Mouse (Mus musculus) gastrocnemius, postnatal 14 days (tissue): Measurements from ENCODE around the gene Rbm15b. TPM values are rescaled to one million over a fixed set of nuclear protein-coding genes. Genes with fewer than 3 reads are reported as not detected.

Experiments used
- DNase-seq: peaks from one replicate; pipeline ENCODE4 v3.0.0; 2021; ENCODE audit warnings: mixed read lengths
- intact Hi-C: fragments of 180-260 bp; cut with DNase I; formaldehyde crosslinking; loops from one replicate; pipeline ENCODE4 v1.15.1; 2025; ENCODE audit warnings: low total_unique reads
- long read RNA-seq, 2 experiments: library from polyadenylated mRNA; stranded (forward); transcript quantifications; one replicate each; pipeline ENCODE4 v2.0.0; 2021
- total RNA-seq, 2 experiments: library from RNA; stranded (reverse); gene quantifications; 2 replicates each; pipeline ENCODE4 v1.2.3; 2021

The Rbm15b gene
- 1 to 10 TPM; 6.8 to 9.9 TPM for total RNA-seq
- long read RNA-seq, experiment 1, full-length matches to known transcripts = 8 of 8 reads
- long read RNA-seq, experiment 1, partial matches to known transcripts = 0 of 8 reads
- long read RNA-seq, experiment 1, other reads (novel, unspliced or antisense) = 0 of 8 reads
- long read RNA-seq, experiment 2, full-length matches to known transcripts = 10 of 10 reads
- long read RNA-seq, experiment 2, partial matches to known transcripts = 0 of 10 reads
- long read RNA-seq, experiment 2, other reads (novel, unspliced or antisense) = 0 of 10 reads

DNA sequence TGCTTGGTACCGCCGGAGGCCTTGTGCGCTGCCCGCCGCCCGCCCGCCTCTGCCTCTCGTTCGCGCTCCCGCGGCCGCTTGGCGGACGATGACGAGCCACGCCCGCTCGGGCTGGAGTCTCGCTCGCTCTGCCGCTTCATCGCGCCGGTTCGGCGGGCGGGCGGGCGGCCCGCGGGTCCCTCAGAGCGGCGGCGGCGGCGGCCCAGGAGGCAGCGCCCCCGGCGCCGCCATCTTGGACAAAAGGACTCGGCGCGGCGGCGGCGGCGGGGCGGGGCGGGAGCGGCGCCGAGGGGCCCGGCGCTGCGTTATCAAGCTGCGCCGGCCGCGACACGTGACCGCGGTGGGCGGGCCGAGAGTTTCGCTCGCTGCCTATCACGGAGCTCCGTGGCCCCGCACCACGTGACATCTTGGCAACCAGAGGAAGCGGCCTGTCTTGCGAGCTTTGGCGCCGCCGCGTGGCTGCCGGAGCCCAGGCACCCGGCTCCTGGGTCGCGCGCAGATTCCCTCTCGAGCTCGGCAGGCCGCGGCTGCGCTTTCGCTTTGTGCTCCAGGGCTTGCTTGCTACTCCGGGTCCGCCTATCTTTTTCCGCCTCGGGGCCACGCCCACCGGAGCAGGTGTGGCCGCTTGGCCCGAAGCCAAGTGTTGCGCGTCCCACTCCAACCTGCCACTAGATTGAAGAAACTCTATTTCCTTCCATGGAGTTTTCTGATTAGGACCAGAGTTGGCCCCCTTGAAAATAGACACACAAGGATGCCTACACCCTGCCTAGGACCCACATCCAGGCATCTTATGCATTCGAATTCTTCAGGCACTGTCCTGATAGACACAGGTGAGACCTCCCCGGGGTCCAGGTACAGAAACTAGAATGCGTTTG is at the start of gene Rbm15b:
TSS of gene Rbm15b (minus strand) at position 601 of the 875 bp plus-strand sequence.
- intact Hi-C loops = loop anchor here (10.0 kb wide), 2 partner anchors 62 to 202 kb away; partner anchors contain the start of genes Dcaf1 and Tex264
- peak; percentile 99 for DNase-seq

DNA sequence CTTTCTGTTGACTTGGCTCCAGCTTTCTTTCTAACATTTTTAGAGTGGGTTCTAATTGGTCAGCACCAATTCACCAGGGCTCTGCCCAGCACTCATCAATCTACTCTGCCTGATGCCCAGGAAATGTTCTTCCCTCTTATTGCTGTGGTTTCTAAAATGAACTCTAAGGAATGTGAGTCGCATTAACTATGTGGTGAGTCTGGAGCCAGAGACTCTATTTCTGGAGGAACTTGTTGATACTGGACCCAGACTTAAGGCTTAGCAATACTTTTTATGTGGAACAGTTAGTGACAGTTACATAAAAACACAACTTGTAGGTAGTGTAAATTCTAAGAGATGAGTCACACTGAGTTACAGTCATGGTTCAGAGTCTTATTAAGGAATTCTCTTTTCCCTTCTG is 47.8 kb upstream of the Rbm15b start:
- no peak for DNase-seq
- intact Hi-C loops = no loop called here

GRCm38 (mm10) chr9:106914878-106915277 is 27.6 kb upstream of the Rbm15b start:
- DNase-seq = no peak
- intact Hi-C loops = no loop called here

DNA sequence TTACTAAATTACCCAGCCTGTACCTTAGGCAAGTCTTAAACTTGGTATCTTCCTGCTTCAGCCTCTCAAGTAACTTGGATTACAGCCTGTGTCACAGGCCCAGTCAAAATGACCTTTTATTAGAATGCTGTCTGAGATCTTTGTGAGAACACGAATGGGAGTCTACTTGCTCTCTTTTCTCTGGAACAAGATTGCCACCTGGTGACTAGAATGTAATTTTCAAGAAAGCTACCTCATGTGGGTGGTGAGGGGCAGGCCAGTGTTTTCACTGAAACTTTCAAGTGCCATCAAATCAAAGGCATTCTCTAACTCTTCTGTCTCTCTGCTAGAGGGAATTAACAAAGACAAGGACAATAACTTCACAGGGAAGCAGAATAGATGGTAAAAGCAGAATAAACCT is 26.5 kb upstream of the Rbm15b start:
- intact Hi-C loops = no loop called here
- no peak for DNase-seq

DNA sequence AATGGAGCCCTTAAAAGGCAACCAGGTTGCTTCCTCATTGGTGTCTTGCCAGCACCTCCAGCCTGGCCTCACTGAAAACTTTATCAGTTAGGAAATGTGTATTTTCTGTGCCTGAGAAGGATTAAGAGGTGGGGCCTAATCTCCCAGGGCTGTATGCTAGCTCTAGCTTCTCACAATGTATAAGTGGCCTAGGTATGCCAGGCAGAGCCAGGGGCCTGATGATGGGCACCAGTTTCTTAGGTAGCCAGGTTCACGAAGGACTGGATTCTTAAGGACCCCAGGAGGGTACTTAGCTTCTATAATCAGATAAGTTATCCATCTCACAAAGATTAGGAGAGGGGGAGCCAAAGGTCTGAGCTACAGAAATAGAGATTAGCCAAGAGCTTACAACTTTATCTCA is 24.4 kb upstream of the Rbm15b start:
- no peak for DNase-seq
- intact Hi-C loops = no loop called here

DNA sequence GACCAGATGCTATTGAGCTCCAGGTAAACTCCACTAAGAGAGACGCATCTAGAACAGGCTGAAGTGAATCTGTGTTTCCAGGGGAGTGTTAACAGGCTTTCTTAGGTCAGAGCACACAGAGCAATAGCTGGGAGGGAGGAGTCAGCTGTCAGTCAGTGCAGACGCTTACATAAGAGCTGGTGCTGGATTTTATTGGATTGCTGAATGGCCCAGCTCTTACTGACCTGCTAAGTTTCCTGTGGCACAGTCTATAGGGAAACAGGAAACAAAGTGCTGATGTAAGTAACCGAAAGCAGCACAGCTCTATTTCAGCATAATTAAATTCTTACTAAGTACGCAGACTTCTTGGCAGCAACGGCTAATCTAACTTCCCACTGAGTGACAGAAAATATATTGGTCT is 21.5 kb upstream of the Rbm15b start:
- intact Hi-C loops = no loop called here
- no peak for DNase-seq

DNA sequence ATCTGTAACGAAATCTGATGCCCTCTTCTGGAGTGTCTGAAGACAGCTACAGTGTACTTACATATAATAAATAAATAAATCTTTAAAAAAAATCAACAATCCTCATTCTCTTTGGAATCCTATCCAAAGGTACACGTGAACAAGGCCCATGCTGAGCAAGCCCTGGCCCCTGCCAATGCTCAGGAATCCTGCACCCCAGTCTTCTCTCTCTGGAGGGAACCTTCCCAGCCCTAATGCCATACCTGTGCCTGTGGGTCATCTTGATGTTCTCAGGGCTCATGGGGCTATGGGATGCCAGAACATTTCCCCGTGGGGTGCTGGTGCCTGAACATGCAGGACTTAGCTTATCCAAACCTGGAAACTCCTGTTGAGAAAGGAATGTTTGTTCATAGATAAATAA is 20.9 kb upstream of the Rbm15b start:
- no peak for DNase-seq
- intact Hi-C loops = no loop called here

- no peak for DNase-seq
- intact Hi-C loops = no loop called here
Observed at GRCm38 (mm10) chr9:106906597-106906996, 19.4 kb upstream of the Rbm15b start.

DNA sequence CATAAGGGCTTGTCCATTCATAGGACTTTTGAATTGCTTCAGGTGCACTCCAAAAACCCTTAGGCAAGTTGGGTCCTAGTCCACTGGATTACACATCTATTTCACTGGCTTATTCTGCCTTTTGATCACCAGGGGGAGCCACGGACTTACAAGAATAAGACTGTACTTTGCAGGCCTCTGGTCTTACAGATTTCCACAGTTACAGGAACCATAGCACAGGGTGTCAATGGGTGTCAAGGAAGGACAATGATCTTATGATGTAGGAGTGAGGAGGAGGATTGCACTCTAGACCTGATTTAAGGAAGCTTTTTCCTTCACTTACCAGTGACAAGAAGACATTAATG is 16.5 kb upstream of the Rbm15b start:
- intact Hi-C loops = no loop called here
- no peak for DNase-seq

GRCm38 (mm10) chr9:106903099-106903790 is 16.0 kb upstream of the Rbm15b start:
- intact Hi-C loops = no loop called here
- DNase-seq = no peak

GRCm38 (mm10) chr9:106901596-106901995 is 14.4 kb upstream of the Rbm15b start:
- no peak for DNase-seq
- intact Hi-C loops = no loop called here

DNA sequence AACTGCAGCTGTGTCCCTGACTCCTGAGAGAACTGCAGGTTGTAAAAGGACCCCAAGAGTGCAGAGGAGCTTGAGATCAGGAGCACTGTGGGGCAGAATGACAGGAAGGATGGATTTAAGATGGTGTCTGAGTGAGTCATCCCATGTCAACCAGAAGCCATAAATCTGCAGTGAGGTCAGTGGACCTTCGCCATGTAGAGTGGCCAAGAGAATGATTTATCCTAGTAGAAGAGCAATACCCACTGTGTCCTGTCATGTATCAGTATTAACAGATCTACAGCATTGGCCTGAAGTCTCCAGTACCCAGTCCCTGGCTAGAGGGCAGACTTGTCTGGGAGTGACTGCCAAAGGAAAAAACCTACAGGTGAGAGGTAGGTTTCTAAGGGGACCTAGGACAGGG is 11.7 kb upstream of the Rbm15b start:
- intact Hi-C loops = loop anchor here (2.0 to 10.0 kb wide), 2 partner anchors 392 to 616 kb away; no protein-coding TSS in a partner anchor
- DNase-seq = no peak

GRCm38 (mm10) chr9:106893327-106893726 is 6.1 kb upstream of the Rbm15b start:
- no peak for DNase-seq
- intact Hi-C loops = loop anchor here (10.0 kb wide), 1 partner anchor 621 kb away; no protein-coding TSS in a partner anchor

GRCm38 (mm10) chr9:106892552-106892875 is 5.3 kb upstream of the Rbm15b start:
- DNase-seq = peak; percentile 54
- intact Hi-C loops = loop anchor here (10.0 kb wide), 1 partner anchor 622 kb away; no protein-coding TSS in a partner anchor

GRCm38 (mm10) chr9:106891829-106892551 is 4.8 kb upstream of the Rbm15b start, which contains the start of gene Manf:
Gene Manf (minus strand): TSS chr9:106891979.
- DNase-seq = peak; percentile 97
- intact Hi-C loops = loop anchor here (10.0 kb wide), 1 partner anchor 623 kb away; no protein-coding TSS in a partner anchor

DNA sequence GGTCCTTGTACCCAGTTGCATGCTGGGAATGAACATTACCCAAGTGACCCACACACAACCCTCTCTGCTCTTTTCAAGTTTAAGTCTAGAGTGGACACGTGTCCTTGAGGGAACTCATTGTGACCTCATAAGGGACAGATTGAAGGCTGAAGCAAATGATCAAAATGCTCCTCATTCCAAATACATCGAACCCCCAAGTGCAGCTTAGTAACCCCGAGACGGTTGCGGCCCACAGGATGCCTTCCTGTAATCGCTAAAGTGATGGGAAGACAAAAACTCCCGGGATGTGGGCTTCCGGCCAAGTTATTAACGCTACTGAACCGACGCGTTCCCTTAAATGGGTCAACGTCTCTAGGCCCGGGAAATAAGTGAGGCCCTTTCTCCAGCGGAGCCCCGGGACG is 4.1 kb upstream of the Rbm15b start:
- intact Hi-C loops = loop anchor here (10.0 kb wide), 1 partner anchor 623 kb away; no protein-coding TSS in a partner anchor
- DNase-seq = no peak

DNA sequence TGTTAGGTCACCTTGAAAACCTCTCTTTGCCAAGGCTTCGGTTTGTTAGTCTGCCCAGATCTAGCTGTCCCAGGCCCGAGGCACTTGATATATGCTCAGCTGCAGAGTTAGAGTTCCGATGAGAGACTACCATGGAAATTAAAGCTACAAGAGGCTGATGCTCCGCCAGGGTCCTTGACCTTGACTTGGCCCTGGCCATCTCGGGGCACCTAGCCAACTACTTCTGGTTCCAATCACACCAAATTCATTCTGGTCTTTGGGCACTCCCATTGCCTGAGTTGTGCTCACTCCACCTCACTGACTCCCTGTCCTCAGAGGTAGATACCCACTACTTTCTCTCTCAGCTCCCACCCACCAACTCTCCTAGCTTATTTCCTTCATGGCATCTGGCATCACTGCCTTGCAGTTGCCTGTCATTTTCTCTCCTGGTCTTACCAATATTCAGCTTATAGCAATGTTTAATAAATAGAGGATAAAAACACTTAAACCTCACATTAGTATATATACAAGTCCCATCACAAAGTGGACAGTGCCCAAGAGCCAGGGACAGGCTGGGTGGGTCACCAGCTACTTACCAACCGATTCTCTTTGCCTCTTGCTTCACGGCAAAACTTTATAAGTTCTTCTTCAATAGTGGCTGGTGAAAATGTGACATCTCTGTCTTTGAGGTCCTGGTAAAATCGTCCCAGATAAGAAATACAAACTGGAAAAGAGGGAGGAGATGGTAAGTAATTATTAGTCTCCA is 3.4 kb upstream of the Rbm15b start:
- DNase-seq = no peak
- intact Hi-C loops = loop anchor here (10.0 kb wide), 1 partner anchor 624 kb away; no protein-coding TSS in a partner anchor

GRCm38 (mm10) chr9:106889321-106889720 is 2.1 kb upstream of the Rbm15b start:
- DNase-seq = no peak
- intact Hi-C loops = loop anchor here (10.0 kb wide), 2 partner anchors 65 to 205 kb away; partner anchors contain the start of genes Dcaf1 and Tex264
